Mouse (Mus musculus) stomach, embryonic 16.5 days (tissue): Measurements from ENCODE around the gene Itgb4. TPM values are rescaled to one million over a fixed set of nuclear protein-coding genes. Genes with fewer than 3 reads are reported as not detected.

Experiments
- ATAC-seq: fragments of 200-750 bp; cut with Nextera tagmentation; 2 replicates; pipeline ENCODE4 v1.8.0; 2017; ENCODE audit warnings: moderate number of reproducible peaks, moderate TSS enrichment; ENCODE audit not compliant: insufficient read depth, low FRiP score
- H3K27ac ChIP-seq: fragments of 300-500 bp; sonication (generic); 2 replicates; pipeline ENCODE4 v1.5.1; 2014; ENCODE audit warnings: low read length
- H3K27me3 ChIP-seq: fragments of 300-500 bp; sonication (generic); 2 replicates; pipeline ENCODE4 v1.6.1; 2014; ENCODE audit warnings: low read length, control low read depth, mixed read lengths; ENCODE audit not compliant: control insufficient read depth, insufficient read depth
- H3K36me3 ChIP-seq: fragments of 300-500 bp; sonication (generic); 2 replicates; pipeline ENCODE4 v1.6.1; 2014; ENCODE audit warnings: low read length; ENCODE audit not compliant: control insufficient read depth, insufficient read depth
- H3K4me1 ChIP-seq: fragments of 300-500 bp; sonication (generic); 2 replicates; pipeline ENCODE4 v1.6.1; 2014; ENCODE audit warnings: low read length, control low read depth, mixed read lengths; ENCODE audit not compliant: control insufficient read depth, insufficient read depth
- H3K4me2 ChIP-seq: fragments of 300-500 bp; sonication (generic); 2 replicates; pipeline ENCODE4 v1.6.1; 2014; ENCODE audit warnings: low read depth, low read length, mixed read lengths
- H3K4me3 ChIP-seq: fragments of 300-500 bp; sonication (generic); replicated peaks from 2 replicates; pipeline ENCODE4 v1.5.1; 2014; ENCODE audit warnings: mild to moderate bottlenecking, low read length
- H3K9ac ChIP-seq: fragments of 300-500 bp; sonication (generic); 2 replicates; pipeline ENCODE4 v1.6.1; 2014; ENCODE audit warnings: low read length
- H3K9me3 ChIP-seq: fragments of 300-500 bp; sonication (generic); replicated peaks from 2 replicates; pipeline ENCODE4 v1.6.1; 2016; ENCODE audit warnings: low read length, control low read depth; ENCODE audit not compliant: control insufficient read depth
- WGBS: fragments of 180-500 bp; shearing (Covaris S2); extraction: QIAGEN DNeasy Blood & Tissue Kit; methylation state at CpG from one replicate; pipeline ENCODE4 v1.1.7; 2014; 5-methylcytosine and 5-hydroxymethylcytosine counted together
- polyA plus RNA-seq: library from polyadenylated mRNA; unstranded; fragments of >200 nt; fragmentation: Nextera tagmentation; extraction: Ambion mirVana; gene quantifications from 2 replicates; pipeline ENCODE4 v1.2.1, GENCODE M21; 2015

The Itgb4 gene
- polyA plus RNA-seq, 1 experiment from 2014 or later, result 18.9 TPM

DNA sequence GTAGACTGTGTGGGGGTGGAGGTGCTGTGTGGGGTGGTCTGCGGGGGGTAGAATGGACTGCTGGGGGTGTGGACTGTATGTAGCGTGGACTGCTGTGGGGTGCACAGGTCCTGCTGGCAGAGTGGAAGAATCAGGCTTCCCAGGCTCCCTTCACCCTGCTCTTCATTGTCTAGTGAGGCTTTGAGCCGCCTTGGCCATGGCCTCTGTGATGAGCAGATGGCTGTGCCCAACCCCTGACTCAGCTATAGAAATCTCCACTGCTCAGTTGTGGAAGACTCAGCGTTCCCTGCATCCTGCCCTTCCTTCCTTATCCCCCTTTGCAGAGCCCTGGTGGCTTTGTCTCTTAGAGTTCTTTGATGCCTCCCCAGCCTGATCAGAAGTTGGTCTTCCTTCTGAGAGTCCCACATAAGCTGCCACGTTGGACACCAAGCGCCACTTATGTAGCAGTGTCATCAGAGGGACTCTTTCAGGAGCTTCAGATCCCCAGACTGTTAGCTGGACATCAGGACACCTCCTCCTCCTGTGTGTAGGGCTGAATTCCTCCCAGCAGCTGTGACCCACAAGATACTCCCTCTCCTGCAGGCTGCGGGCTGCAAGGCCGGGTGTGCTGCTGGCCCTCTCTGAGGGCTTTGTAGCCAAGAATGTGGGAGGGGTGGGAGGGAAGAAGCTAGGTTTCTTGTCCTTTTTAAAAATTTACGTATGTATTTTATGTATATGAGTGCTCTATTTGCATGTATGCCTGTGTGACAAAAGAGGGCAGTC is 11.7 kb upstream of the Itgb4 start:
- H3K27me3 ChIP-seq, result no peaks in the 10 kb centered on the region
- no peak overlapping the region; the same call in 1 of the 2 replicates for H3K9ac ChIP-seq
- H3K27ac ChIP-seq, result no peak overlapping the region
- no peak for ATAC-seq
- WGBS, result 96% methylated on average over 9 of the region's 9 CpGs
- no peaks in the 10 kb centered on the region for H3K9me3 ChIP-seq
- H3K36me3 ChIP-seq, result peaks cover 38% of the 10 kb centered on the region
- no peak overlapping the region for H3K4me2 ChIP-seq
- no peak overlapping the region for H3K4me3 ChIP-seq
- H3K4me1 ChIP-seq, result peaks cover 4% of the 10 kb centered on the region; the same call in 1 of the 2 replicates

DNA sequence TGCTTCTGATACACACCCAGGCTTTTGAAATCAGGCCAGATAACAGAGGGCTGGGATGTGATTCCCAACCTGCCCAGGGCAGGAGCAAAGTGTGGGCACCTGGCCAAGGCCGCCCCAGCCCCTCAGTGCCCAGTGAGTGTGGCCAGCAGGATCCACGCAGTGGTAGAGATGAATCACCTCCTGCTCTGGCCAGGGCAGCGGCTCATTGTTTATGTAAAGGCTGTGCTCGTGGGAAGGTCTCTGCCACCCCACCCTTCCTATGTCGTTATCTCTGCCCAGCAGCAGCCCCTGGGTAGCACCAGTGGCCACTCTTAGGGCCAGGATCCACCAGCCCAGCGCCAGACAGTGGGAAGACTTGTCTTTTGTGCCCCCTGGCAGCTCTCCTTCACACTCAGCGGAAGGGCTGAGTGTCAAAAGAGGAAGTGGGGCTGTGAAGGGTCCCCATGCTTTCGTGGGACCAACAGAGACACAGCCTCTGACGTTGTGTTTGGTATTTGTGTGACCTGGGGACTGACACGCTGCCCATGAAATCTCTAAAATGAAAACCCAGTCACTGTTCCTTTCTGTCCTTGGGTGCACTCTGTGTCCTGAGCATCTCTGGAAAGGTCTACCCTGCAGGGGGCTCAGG is 9.4 kb upstream of the Itgb4 start:
- H3K4me1 ChIP-seq, result peaks cover 14% of the 10 kb centered on the region; the same call in 1 of the 2 replicates
- peaks cover 33% of the 10 kb centered on the region for H3K36me3 ChIP-seq
- peak; percentile 45; the same call in 1 of the 2 replicates for ATAC-seq
- H3K27me3 ChIP-seq, result no peaks in the 10 kb centered on the region
- H3K9me3 ChIP-seq, result no peaks in the 10 kb centered on the region
- H3K27ac ChIP-seq, result peak overlapping the region; percentile 24; the same call in 1 of the 2 replicates
- 71% methylated on average over 10 of the region's 10 CpGs for WGBS
- H3K4me2 ChIP-seq, result no peak overlapping the region
- H3K9ac ChIP-seq, result no peak overlapping the region
- H3K4me3 ChIP-seq, result no peak overlapping the region

DNA sequence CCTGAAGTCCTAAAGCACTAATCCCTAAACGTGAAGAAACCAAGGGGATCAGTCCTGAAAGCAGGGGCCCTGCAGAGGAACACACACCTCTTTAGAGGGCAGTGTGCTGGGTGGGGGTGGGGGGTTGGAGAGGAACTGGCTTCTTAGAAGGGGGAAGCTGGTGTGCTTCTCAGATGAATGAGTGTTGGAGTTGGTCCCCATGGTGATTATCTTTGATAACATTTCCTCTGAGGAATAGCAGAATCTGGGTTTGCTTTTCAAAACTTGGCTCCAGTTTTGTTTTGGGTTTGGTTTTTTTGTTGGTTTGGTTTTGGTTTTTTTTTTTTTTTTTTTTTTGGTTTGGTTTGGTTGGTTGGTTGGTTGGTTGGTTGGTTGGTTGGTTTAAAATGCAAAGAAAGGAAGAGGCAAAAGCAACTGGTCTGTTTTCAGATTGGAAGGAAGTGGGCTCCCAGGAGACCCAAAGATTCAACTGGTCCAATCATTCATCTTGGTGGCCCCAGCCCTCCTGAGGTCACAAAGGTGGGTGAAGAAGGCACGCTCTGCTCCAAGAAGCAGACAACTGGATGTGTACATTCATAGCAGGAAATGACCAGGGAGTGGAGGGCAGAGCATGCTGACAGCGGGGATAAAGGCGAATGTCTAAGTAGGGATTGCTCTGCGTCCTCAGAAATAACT is 5.6 kb upstream of the Itgb4 start:
- Histone ChIP-seq H3K4me1 (peaks cover 18% of the 10 kb centered on the region), H3K27ac (peak overlapping the region; percentile 88; the same call in 1 of the 2 replicates), H3K4me3 (no peak overlapping the region), H3K36me3 (peaks cover 14% of the 10 kb centered on the region), H3K9me3 (no peaks in the 10 kb centered on the region), H3K27me3 (0 out of 2 replicates have a peak, but pooled peaks cover 2% of the 10 kb centered on the region), H3K4me2 (no peak overlapping the region), H3K9ac (no peak overlapping the region)
- 55% methylated on average over 5 of the region's 5 CpGs for WGBS
- ATAC-seq, result no peak

DNA sequence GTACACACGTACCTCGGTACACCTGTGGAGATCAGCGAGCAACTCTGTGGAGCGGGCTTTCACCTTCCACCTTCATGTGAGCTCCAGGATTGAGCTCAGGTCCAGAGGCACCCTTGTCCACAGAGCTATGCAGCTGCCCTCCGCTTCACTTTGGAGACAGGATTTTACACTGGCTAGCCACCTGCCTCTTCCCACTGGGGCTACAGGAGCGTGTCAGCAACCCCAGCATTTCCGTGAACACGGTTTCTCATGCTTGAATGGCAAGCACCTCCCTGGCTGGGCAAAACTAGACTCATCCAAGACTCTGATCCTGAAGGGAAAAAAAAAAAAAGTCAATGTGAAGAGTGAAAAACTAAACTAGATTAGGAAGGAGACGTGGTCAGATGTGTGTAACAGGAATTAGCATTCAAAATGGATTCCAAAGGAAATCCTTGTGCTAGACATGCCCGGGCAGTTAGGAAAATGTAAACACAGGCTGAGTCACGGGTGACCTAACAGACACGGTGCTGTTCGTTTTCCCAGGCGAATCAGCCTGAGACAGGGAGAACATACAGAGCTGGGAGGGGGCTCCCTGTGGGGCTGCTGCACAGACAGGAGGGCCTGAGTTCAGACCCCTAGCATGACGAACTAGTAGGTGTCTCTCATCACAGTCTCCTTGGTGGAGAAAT is 4.4 kb upstream of the Itgb4 start:
- no peak overlapping the region for H3K4me3 ChIP-seq
- peaks cover 13% of the 10 kb centered on the region for H3K27me3 ChIP-seq
- 35% methylated on average over 15 of the region's 15 CpGs for WGBS
- H3K27ac ChIP-seq, result peak overlapping the region; percentile 88
- H3K9me3 ChIP-seq, result no peaks in the 10 kb centered on the region
- peak; percentile 41; the same call in 1 of the 2 replicates for ATAC-seq
- H3K4me2 ChIP-seq, result 0 out of 2 replicates have a peak overlapping the region, but pooled peaks have one; percentile 6
- 0 out of 2 replicates have a peak, but pooled peaks cover 2% of the 10 kb centered on the region for H3K36me3 ChIP-seq
- peak overlapping the region; percentile 40 for H3K9ac ChIP-seq
- H3K4me1 ChIP-seq, result peaks cover 19% of the 10 kb centered on the region

DNA sequence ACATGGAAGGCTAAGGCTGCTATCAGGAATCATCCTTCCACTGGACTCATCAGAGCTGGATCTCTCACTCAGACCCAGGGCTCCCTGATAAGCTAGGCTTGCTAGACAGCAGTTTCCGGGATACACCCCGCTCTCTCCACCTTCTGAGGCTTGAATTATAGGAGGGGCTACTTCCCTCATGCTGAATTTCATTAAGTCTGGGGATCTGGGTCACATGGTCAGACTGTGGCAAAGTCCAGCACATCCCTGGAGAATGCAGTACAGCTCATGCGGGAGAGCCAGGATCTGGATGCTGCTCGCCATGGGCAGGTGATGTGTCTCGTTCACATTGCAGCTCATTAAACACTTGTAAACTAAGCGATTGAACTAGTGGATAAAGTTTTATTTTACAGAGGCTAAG is 3.5 kb upstream of the Itgb4 start:
- 0 out of 2 replicates have a peak, but pooled peaks cover 2% of the 10 kb centered on the region for H3K36me3 ChIP-seq
- peak overlapping the region; percentile 88; the same call in 1 of the 2 replicates for H3K27ac ChIP-seq
- peaks cover 16% of the 10 kb centered on the region for H3K27me3 ChIP-seq
- 68% methylated on average over 6 of the region's 6 CpGs for WGBS
- H3K9me3 ChIP-seq, result no peaks in the 10 kb centered on the region
- H3K4me1 ChIP-seq, result peaks cover 19% of the 10 kb centered on the region
- ATAC-seq, result peak; percentile 8; the same call in 1 of the 2 replicates
- H3K4me2 ChIP-seq, result no peak overlapping the region
- H3K9ac ChIP-seq, result no peak overlapping the region
- H3K4me3 ChIP-seq, result no peak overlapping the region

DNA sequence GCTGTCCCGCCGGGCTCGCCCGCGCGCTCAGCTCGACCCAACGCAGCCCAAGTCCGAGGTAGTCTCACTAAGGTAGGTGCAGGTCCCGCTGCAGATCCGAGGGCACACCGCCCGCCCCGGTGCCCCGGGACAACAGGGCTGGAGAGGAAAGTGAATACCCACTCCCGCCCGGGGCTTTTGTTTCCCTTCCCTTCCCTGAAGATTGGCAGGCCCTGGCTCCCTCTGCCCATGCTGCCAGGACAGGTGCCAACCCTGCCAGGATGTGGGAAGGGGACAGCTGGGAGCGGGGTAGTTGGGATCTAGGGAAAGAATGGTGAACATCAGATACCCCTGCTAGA is 543 bp downstream of the Itgb4 start:
- H3K27me3 ChIP-seq, result peaks cover 16% of the 10 kb centered on the region
- 3% methylated on average over 18 of the region's 18 CpGs for WGBS
- H3K9ac ChIP-seq, result peak overlapping the region; percentile 77
- no peak for ATAC-seq
- H3K36me3 ChIP-seq, result no peaks in the 10 kb centered on the region
- H3K4me3 ChIP-seq, result peak overlapping the region; percentile 57
- peak overlapping the region; percentile 65 for H3K27ac ChIP-seq
- peaks cover 14% of the 10 kb centered on the region for H3K4me1 ChIP-seq
- H3K9me3 ChIP-seq, result no peaks in the 10 kb centered on the region
- peak overlapping the region; percentile 71 for H3K4me2 ChIP-seq

DNA sequence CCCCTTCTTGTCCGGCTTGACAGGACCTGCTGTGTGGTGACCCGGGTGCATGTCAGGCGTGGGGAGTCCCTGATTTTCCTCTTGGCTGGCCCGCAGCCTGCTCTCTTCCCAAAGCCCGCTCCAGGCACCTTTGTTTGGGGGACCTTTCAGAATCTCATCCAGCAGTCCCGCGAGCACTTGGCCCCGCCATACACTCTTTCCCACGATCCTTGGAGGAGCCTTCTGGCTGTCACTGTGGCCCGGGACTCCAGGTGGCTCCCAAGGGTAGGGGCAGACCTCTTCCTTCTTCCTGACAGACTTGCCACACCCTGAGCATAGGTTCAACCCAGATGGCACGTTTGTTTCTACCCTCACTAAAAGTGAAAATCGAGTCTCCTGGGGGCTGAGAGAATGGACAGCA is 1.0 kb downstream of the Itgb4 start:
- Histone ChIP-seq H3K36me3 (no peaks in the 10 kb centered on the region), H3K4me2 (peak overlapping the region; percentile 71), H3K4me1 (peaks cover 13% of the 10 kb centered on the region), H3K27me3 (peaks cover 16% of the 10 kb centered on the region), H3K9ac (peak overlapping the region; percentile 77), H3K9me3 (no peaks in the 10 kb centered on the region), H3K27ac (peak overlapping the region; percentile 65), H3K4me3 (peak overlapping the region; percentile 57)
- WGBS, result 26% methylated on average over 12 of the region's 12 CpGs
- ATAC-seq, result no peak

DNA sequence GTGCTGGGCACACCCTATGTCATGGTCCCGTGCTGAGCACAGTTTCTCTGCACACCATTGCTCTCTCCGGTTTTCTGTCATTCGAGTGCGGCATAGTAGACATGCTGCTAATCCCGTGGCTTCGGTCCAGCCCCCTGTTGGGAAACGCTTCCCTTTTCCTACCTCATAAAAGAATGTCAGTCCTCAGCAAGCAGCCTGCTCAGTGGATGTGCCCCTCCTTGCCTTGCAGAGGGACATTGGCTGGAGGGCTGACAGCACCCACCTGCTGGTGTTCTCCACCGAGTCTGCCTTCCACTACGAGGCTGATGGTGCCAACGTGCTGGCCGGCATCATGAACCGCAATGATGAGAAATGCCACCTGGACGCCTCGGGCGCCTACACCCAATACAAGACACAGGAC is 8.0 kb downstream of the Itgb4 start:
- H3K4me1 ChIP-seq, result no peaks in the 10 kb centered on the region
- no peak overlapping the region for H3K4me2 ChIP-seq
- 84% methylated on average over 15 of the region's 15 CpGs for WGBS
- ATAC-seq, result no peak
- no peaks in the 10 kb centered on the region for H3K27me3 ChIP-seq
- no peaks in the 10 kb centered on the region for H3K9me3 ChIP-seq
- H3K27ac ChIP-seq, result no peak overlapping the region
- no peak overlapping the region for H3K4me3 ChIP-seq
- no peaks in the 10 kb centered on the region for H3K36me3 ChIP-seq
- no peak overlapping the region for H3K9ac ChIP-seq
